Mouse (Mus musculus): ENCODE measurements around the gene Gm11027.
"Not testable (repeated sequence)": the region's sequence is repeated elsewhere in the genome, so short reads cannot be mapped to it uniquely, and the experiment has no call there.

The Gm11027 gene

DNA sequence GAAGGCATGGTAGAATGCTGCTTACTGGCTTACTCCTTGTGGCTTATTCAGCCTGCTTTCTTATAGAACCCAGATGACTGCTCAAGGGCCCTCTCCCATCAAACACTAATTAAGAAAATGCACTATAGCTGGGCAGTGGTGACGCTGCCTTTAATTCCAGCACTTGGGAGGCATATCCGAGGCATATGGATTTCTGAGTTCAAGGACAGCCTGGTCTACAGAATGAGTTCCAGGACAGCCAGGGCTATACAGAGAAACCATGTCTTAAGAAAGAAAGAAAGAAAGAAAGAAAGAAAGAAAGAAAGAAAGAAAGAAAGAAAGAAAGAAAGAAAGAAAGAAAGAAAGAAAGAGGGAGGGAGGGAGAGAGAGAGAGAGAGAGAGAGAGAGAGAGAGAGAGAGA, at the start of gene Gm11027:
TSS of gene Gm11027 (plus strand) at position 301 of the 400 bp plus-strand sequence.
- CTCF ChIA-PET, result not testable (repeated sequence)
- POLR2A ChIA-PET, result interaction anchor here in 1 of 4 experiments (1.6 kb wide), 1 partner anchor 9 kb away, joined by 4 read pairs; no protein-coding TSS in a partner anchor

DNA sequence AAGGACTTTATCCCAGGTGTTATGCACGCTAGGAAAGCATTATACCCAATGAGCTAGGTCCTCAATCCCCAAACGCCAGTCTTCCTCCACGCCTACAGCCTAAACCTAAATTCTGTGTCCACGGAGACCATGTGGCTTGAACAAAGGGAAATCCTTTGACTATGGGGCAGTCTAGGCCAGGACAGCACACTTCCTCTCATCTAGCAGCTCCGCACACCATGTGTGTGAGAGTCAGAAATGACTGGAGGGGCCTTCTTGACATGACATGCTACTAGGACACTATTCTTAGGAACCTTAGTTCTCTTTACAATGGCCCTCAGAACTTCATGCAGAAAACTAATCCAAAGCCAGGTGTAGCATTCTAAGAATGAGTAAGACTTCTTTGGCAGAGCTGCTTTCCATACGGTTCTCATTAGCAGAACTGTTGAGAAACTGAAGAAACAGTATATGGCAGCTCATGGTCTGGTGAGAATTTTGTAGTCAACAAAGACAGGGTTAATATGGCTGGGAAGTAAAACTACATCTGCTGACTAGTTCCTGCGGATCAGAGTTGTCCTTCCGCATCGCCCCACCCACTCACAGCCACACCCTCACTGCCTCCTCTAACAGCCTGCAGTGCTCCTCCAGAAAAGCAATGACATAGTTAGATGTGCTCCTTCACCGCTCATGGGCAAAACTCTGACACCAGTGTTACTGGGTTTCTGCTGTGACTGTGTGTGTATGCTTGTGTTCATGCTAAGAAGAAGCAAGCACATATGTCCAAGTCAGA, 48.7 kb upstream of the Gm11027 start:
- CTCF ChIA-PET, result no interaction called here
- POLR2A ChIA-PET, result no interaction called here

- ChIA-PET CTCF (interaction anchor here in 1 of 4 experiments (0.8 kb wide), 1 partner anchor 27 kb away, joined by 5 read pairs; no protein-coding TSS in a partner anchor), POLR2A (no interaction called here)
These were observed 45.7 kb upstream of the Gm11027 start for GRCm38 (mm10) chr12:116229451-116229850.

DNA sequence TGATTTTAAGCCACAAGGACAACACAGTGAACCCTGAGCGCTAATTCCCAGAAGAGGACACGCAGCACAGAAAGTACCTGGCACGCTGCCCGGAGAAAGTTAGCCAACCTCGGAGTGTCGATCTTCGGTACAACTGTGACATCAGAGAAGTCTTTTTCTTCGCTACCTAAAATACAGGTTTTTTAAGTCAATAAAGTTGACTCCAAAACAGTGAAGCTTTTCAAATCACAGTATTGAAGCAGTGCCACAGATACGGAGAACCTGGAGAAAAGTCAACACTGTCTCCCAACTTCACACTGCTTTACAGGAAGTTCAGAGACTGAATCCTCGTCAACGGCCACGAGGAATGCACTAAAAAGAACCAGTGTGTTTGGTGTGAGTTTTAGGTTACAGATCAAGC, 43.6 kb upstream of the Gm11027 start:
- POLR2A ChIA-PET, result no interaction called here

DNA sequence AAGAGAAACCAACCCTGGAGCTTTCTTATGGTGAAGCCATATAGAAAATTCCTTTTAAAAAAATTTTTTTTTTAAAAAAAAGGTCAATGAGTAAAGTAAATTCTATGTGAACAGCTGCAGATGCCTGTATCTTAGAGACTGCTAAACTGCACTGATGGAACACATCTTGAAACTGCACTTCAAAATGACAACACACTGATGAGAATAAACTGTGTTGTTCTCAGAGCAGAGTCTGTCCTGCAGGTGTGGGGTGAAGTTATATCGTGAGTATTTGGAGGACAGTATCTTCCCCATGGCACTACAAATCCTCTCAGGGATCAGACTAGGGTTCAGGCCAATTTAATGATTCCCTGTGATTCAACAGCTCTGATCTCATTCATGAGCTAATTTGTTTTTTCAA, 43.1 kb upstream of the Gm11027 start:
- CTCF ChIA-PET, result no interaction called here
- POLR2A ChIA-PET, result no interaction called here

More for the DNA sequence above, 43.6 kb upstream of the Gm11027 start:
- CTCF ChIA-PET, result no interaction called here

- POLR2A ChIA-PET, result no interaction called here
- CTCF ChIA-PET, result no interaction called here
These were observed 39.8 kb upstream of the Gm11027 start for GRCm38 (mm10) chr12:116235356-116235755.

DNA sequence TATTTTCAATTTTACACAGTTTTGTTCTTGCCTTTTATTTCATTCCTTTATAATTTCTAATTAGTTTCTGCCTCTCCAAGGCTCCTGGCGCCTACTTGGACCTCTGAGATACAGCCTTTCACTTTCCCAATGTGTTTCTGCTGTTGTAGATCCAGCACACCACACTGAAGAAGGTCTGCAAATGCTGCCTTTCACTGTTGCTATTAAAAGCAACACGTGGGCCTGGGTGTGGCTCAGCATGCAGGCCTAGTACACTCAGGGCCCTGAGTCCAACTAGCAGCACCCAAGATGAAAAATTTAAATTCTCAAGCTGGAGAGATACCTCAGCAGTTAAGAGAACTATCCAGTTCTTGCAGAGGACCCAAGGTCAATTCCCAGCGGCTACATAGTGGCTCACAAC, 38.5 kb upstream of the Gm11027 start:
- ChIA-PET POLR2A (no interaction called here), CTCF (no interaction called here)

- ChIA-PET POLR2A (interaction anchor here in 1 of 4 experiments (0.7 kb wide), 1 partner anchor 17 kb away, joined by 5 read pairs; no protein-coding TSS in a partner anchor), CTCF (no interaction called here)
These were observed 36.8 kb upstream of the Gm11027 start for GRCm38 (mm10) chr12:116238370-116238769.

GRCm38 (mm10) chr12:116238803-116239202, 36.4 kb upstream of the Gm11027 start:
- POLR2A ChIA-PET, result interaction anchor here in 1 of 4 experiments (0.7 kb wide), 1 partner anchor 16 kb away, joined by 5 read pairs; no protein-coding TSS in a partner anchor
- CTCF ChIA-PET, result no interaction called here

DNA sequence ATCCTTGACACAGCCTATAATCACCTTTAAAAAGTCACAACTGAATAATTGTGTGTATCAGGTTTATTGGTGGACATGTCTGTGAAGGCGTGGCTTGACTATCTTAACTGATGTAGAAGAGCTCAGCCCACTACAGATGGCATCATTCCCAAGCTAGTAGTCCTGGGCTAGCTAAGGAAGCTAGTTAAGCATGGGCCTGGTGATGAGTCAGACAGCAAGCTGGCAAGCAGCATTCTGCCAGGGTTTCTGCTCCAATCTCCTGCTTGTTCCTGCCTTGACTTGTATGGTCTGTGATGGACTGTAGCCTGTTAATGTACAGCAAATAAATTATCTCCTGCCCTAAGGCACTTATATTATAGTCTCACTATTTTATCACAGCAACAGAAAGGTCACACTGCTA, 30.6 kb upstream of the Gm11027 start:
- POLR2A ChIA-PET, result no interaction called here
- CTCF ChIA-PET, result interaction anchor here in 1 of 4 experiments (0.6 kb wide), 1 partner anchor 178 kb away, joined by 13 read pairs; no protein-coding TSS in a partner anchor

DNA sequence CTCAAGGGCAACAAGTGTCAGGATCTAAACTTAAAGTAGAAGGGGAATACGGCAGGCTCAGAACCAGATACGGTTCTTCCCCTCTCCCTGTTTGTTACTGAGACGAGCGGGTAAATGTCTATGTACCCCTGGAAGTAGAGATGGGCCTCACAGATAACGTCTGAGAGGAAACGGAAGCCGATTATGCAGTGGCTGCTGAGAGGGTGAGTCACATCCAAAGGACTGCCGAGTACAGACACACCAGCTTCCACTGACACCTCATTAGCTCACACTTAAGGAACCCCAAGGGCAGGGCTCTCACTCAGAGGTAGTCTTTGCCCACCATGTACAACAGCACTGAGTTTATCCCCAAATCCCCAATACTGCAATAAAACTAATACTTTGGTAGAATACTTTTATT, 20.5 kb upstream of the Gm11027 start:
- ChIA-PET POLR2A (interaction anchor here in 2 of 4 experiments (0.6 to 1.5 kb wide), 2 partner anchors 16 to 27 kb away, joined by 5 to 6 read pairs; partner anchors contain the start of gene Esyt2 (in 1 of the 2)), CTCF (interaction anchor here in 1 of 4 experiments (0.7 kb wide), 1 partner anchor 1431 kb away, joined by 4 read pairs; no protein-coding TSS in a partner anchor)

DNA sequence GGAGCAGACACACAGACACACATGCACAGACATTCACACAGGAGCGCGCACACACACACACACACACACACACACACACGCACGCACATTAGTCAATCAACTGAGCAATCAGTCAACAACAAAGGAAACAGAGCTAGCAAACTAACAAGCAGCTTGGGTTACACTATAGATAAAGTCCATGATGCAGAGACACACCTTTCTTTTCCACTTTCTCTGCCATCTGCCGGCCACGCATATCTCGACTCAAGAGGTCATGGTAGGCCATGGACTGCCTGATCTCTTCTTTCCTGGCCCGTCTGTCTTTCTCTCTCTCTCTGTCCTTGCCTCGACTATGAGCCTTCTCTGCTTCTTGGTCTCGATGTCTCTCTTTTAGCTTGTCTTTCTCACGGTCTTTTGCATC, 19.6 kb upstream of the Gm11027 start:
- ChIA-PET POLR2A (interaction anchor here in 2 of 4 experiments (0.6 to 1.5 kb wide), 3 partner anchors 26 to 41 kb away, joined by 3 to 6 read pairs (median 3); partner anchors contain the start of gene Esyt2 (in 1 of the 2)), CTCF (interaction anchor here in 2 of 4 experiments (0.5 to 0.6 kb wide), 3 partner anchors 25 to 150 kb away, joined by 3 to 5 read pairs (median 3); partner anchors contain the start of gene Ncapg2 (in 1 of the 2))

GRCm38 (mm10) chr12:116258321-116258720, 16.9 kb upstream of the Gm11027 start:
- ChIA-PET POLR2A (interaction anchor here in 1 of 4 experiments (0.6 kb wide), 1 partner anchor 9 kb away, joined by 3 read pairs; no protein-coding TSS in a partner anchor), CTCF (no interaction called here)

DNA sequence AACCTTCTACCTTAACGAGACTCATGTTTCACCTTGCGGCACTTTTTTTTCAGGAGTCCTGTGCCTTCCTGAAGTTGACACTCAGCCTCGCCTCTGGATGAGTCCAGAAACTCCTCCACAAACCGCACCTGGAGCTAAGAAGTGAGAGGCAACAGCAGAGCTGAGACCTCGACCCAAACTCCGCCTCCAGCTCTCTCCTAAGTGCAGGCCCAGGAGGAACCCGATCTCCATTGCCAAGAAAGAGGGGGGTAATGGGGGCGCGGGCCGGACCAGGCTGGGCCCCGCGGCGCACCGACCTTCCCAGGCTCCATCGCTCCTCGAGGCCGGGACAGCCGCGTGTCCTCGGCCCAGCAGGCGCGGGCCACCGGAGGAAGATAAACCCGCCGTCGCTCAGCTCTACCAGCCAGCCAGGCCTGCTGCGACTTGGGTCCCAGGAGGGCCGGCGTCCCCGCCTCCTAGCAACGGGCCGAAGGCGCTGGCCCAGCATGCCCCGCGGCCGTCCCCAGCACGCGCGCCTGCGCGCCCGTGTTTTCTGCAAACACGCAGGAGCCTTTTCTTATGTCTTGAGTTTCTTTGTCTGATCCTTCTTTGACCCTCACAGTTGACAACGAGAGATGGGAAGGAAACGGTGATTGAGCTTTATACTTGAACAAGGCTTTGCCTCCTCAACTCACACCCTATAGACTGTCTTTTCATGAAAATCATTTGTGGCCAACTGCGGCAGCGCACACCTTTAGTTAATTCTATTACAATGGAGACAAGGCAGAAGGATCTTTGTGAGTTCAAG, 12.4 kb upstream of the Gm11027 start, which contains the start of gene Wdr60:
TSS of gene Wdr60 (minus strand) at position 468 of the 787 bp plus-strand sequence.
- CTCF ChIA-PET, result interaction anchor here in 2 of 4 experiments (0.6 to 0.7 kb wide), 5 partner anchors 61 to 969 kb away, joined by 3 to 5 read pairs (median 3); partner anchors contain the start of gene Ncapg2 (in 1 of the 2)

GRCm38 (mm10) chr12:116264756-116265155, 10.4 kb upstream of the Gm11027 start:
- POLR2A ChIA-PET, result interaction anchor here in 1 of 4 experiments (4.7 kb wide), 1 partner anchor 16 kb away, joined by 28 read pairs; the partner anchor contains the start of gene Esyt2

More for the DNA sequence above, 12.4 kb upstream of the Gm11027 start, which contains the start of gene Wdr60:
- POLR2A ChIA-PET, result interaction anchor here (0.6 to 4.7 kb wide), 14 partner anchors 8 to 142 kb away, joined by 3 to 29 read pairs (median 4); partner anchors contain the start of genes Ncapg2 (in 3 of the 4) and Esyt2 (in 2 of the 4)

DNA sequence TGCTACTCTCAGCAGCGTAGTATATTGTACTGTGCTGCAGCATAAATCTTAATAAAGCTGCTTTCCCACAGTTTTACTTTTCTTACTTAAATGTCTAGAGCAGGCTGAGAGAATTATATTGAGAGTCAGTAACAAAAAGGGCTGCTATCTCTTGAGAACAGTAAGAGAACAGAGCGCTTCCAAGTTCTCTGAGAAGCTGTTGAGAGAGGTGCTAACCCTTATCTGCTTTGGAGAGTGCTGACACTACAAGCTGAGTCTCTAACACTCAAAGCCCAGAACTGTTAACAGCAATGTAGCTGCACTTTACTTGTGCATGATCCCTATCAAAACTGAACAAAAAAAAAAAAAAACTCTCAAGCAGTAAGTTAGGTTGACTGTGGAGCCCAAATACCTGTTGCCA, 9.9 kb upstream of the Gm11027 start:
- ChIA-PET CTCF (no interaction called here), POLR2A (interaction anchor here in 1 of 4 experiments (0.8 to 4.7 kb wide), 2 partner anchors 15 to 18 kb away, joined by 3 to 28 read pairs; partner anchors contain the start of gene Esyt2)

More at GRCm38 (mm10) chr12:116264756-116265155, 10.4 kb upstream of the Gm11027 start:
- CTCF ChIA-PET, result no interaction called here

- CTCF ChIA-PET, result no interaction called here
- POLR2A ChIA-PET, result interaction anchor here in 1 of 4 experiments (6.2 kb wide), 1 partner anchor 10 kb away, joined by 29 read pairs; no protein-coding TSS in a partner anchor
These were observed 5.7 kb upstream of the Gm11027 start for GRCm38 (mm10) chr12:116269450-116269849.

- CTCF ChIA-PET, result no interaction called here
These were observed 4.6 kb upstream of the Gm11027 start for GRCm38 (mm10) chr12:116270538-116270937.

GRCm38 (mm10) chr12:116271071-116271470, 4.1 kb upstream of the Gm11027 start:
- POLR2A ChIA-PET, result interaction anchor here in 2 of 4 experiments (0.5 to 6.2 kb wide), 4 partner anchors 8 to 21 kb away, joined by 3 to 29 read pairs (median 6); partner anchors contain the start of genes Esyt2 (in 1 of the 2) and Wdr60 (in 1 of the 2)
- CTCF ChIA-PET, result no interaction called here

More at GRCm38 (mm10) chr12:116270538-116270937, 4.6 kb upstream of the Gm11027 start:
- POLR2A ChIA-PET, result interaction anchor here in 2 of 4 experiments (0.5 to 6.2 kb wide), 4 partner anchors 8 to 21 kb away, joined by 3 to 29 read pairs (median 6); partner anchors contain the start of genes Esyt2 (in 1 of the 2) and Wdr60 (in 1 of the 2)
